Mouse (Mus musculus) C2C12 (cell line): ENCODE results near the gene Mapk13. TPM values are rescaled to one million over a fixed set of nuclear protein-coding genes. Genes with fewer than 3 reads are reported as not detected.

Experiments used
- H3K27me3 ChIP-seq: one replicate; pipeline ENCODE4 v1.6.1; 2011; ENCODE audit not compliant: control insufficient read depth, insufficient read depth, insufficient read length
- H3K36me3 ChIP-seq: one replicate; pipeline ENCODE4 v1.6.1; 2011; ENCODE audit not compliant: control insufficient read depth, insufficient read depth
- H3K4me3 ChIP-seq: one replicate; pipeline ENCODE4 v1.5.1; 2011; ENCODE audit warnings: mild to moderate bottlenecking, control low read depth; ENCODE audit not compliant: poor library complexity, insufficient read depth, severe bottlenecking
- H3K79me2 ChIP-seq: one replicate; pipeline ENCODE4 v1.6.1; 2011; ENCODE audit not compliant: control insufficient read depth, insufficient read depth
- H3K79me3 ChIP-seq: one replicate; pipeline ENCODE4 v1.6.1; 2011; ENCODE audit warnings: low read depth, control low read depth
- H3ac ChIP-seq: one replicate; pipeline ENCODE3; 2011; ENCODE audit warnings: low read depth; ENCODE audit not compliant: control insufficient read depth, insufficient read length
- CEBPB ChIP-seq: IDR thresholded peaks from one replicate; pipeline ENCODE4 v1.6.1; 2011; ENCODE audit warnings: low read depth, mild to moderate bottlenecking, control low read depth, moderate library complexity
- CTCF ChIP-seq: IDR thresholded peaks from one replicate; pipeline ENCODE4 v1.5.1; 2011; ENCODE audit not compliant: control insufficient read depth, insufficient read depth, insufficient read length
- FOSL1 ChIP-seq: IDR thresholded peaks from one replicate; pipeline ENCODE4 v1.8.0; 2011; ENCODE audit warnings: mild to moderate bottlenecking, low read length; ENCODE audit not compliant: poor library complexity, insufficient read depth, severe bottlenecking
- MAX ChIP-seq: IDR thresholded peaks from one replicate; pipeline ENCODE4 v1.6.1; 2011; ENCODE audit warnings: mild to moderate bottlenecking, control low read depth
- MYOD1 ChIP-seq: IDR thresholded peaks from one replicate; pipeline ENCODE4 v1.6.1; 2011; ENCODE audit warnings: low read depth; ENCODE audit not compliant: control insufficient read depth, insufficient read length
- MYOG ChIP-seq: IDR thresholded peaks from one replicate; pipeline ENCODE4 v1.6.1; 2011; ENCODE audit not compliant: control insufficient read depth, insufficient read length; ENCODE audit errors: extremely low read depth
- USF1 ChIP-seq: IDR thresholded peaks from one replicate; pipeline ENCODE4 v1.6.1; 2011; ENCODE audit warnings: low read depth, mild to moderate bottlenecking, control low read depth, moderate library complexity
- polyA plus RNA-seq: library from polyadenylated mRNA; unstranded; fragments of >200 nt; fragmentation: generic; extraction: Trizol; gene quantifications from one replicate; pipeline ENCODE4 v1.2.1, GENCODE M21; 2012; ENCODE audit warnings: missing spikeins

The Mapk13 gene
- polyA plus RNA-seq, 1 experiment, result not detected

- no peak for TF ChIP-seq MAX
- TF ChIP-seq CEBPB, result no peak
- no peak for TF ChIP-seq MYOG
- TF ChIP-seq USF1, result no peak
- no peak for TF ChIP-seq FOSL1
- TF ChIP-seq MYOD1, result no peak
- TF ChIP-seq CTCF, result no peak
- H3K27me3 ChIP-seq, result no peaks in the 10 kb centered on the region
- H3K79me3 ChIP-seq, result no peaks in the 10 kb centered on the region
- peaks cover 80% of the 10 kb centered on the region for H3K36me3 ChIP-seq
- H3K79me2 ChIP-seq, result no peaks in the 10 kb centered on the region
- H3K4me3 ChIP-seq, result no peak overlapping the region
- H3ac ChIP-seq, result no peak overlapping the region
Observed at GRCm38 (mm10) chr17:28823004-28823745, 54.1 kb downstream of the Mapk13 start.

GRCm38 (mm10) chr17:28823749-28824148 lies 54.7 kb downstream of the Mapk13 start:
- no peak for TF ChIP-seq CTCF
- no peak for TF ChIP-seq CEBPB
- no peak for TF ChIP-seq MYOG
- no peak for TF ChIP-seq MYOD1
- TF ChIP-seq USF1, result no peak
- no peak for TF ChIP-seq MAX
- TF ChIP-seq FOSL1, result no peak

GRCm38 (mm10) chr17:28824896-28825295 lies 55.8 kb downstream of the Mapk13 start:
- H3K4me3 ChIP-seq, result no peak overlapping the region
- no peaks in the 10 kb centered on the region for H3K79me2 ChIP-seq
- TF ChIP-seq MYOD1 (no peak), USF1 (no peak), MAX (no peak), CTCF (no peak), CEBPB (no peak), MYOG (no peak), FOSL1 (no peak)
- H3K79me3 ChIP-seq, result no peaks in the 10 kb centered on the region
- H3K27me3 ChIP-seq, result no peaks in the 10 kb centered on the region
- H3ac ChIP-seq, result no peak overlapping the region
- H3K36me3 ChIP-seq, result peaks cover 80% of the 10 kb centered on the region

More at GRCm38 (mm10) chr17:28823749-28824148, 54.7 kb downstream of the Mapk13 start:
- H3ac ChIP-seq, result no peak overlapping the region
- H3K79me3 ChIP-seq, result no peaks in the 10 kb centered on the region
- H3K36me3 ChIP-seq, result peaks cover 81% of the 10 kb centered on the region
- no peak overlapping the region for H3K4me3 ChIP-seq
- H3K27me3 ChIP-seq, result no peaks in the 10 kb centered on the region
- no peaks in the 10 kb centered on the region for H3K79me2 ChIP-seq

- H3K4me3 ChIP-seq, result no peak overlapping the region
Observed at GRCm38 (mm10) chr17:28825359-28826041, 56.4 kb downstream of the Mapk13 start.

GRCm38 (mm10) chr17:28827665-28828231 lies 58.7 kb downstream of the Mapk13 start:
- TF ChIP-seq USF1, result no peak
- TF ChIP-seq CEBPB, result no peak
- TF ChIP-seq CTCF, result no peak
- TF ChIP-seq MAX, result no peak
- no peak for TF ChIP-seq MYOG
- no peak for TF ChIP-seq MYOD1
- no peak for TF ChIP-seq FOSL1
- Histone ChIP-seq H3K79me2 (no peaks in the 10 kb centered on the region), H3K27me3 (no peaks in the 10 kb centered on the region), H3K36me3 (peaks cover 59% of the 10 kb centered on the region), H3K79me3 (no peaks in the 10 kb centered on the region), H3ac (no peak overlapping the region), H3K4me3 (no peak overlapping the region)

More at GRCm38 (mm10) chr17:28825359-28826041, 56.4 kb downstream of the Mapk13 start:
- H3K79me2 ChIP-seq, result no peaks in the 10 kb centered on the region
- H3K79me3 ChIP-seq, result no peaks in the 10 kb centered on the region
- TF ChIP-seq MYOG (no peak), USF1 (no peak), MYOD1 (no peak), MAX (no peak), FOSL1 (no peak), CTCF (no peak), CEBPB (no peak)
- no peak overlapping the region for H3ac ChIP-seq
- no peaks in the 10 kb centered on the region for H3K27me3 ChIP-seq
- H3K36me3 ChIP-seq, result peaks cover 74% of the 10 kb centered on the region
